Mouse (Mus musculus) liver, adult 2 months (tissue): Measurements from ENCODE around the gene Ddo. TPM values are rescaled to one million over a fixed set of nuclear protein-coding genes. Genes with fewer than 3 reads are reported as not detected.
A peak's percentile ranks its signal among the peaks of the same experiment; 100 is the strongest.

Source experiments
- DNase-seq: peaks from one replicate; pipeline ENCODE4 v3.0.0-alpha.2; 2011; ENCODE audit warnings: low read depth, low spot score; ENCODE audit errors: extremely low read depth
- H3K27ac ChIP-seq: fragments of 200-500 bp; replicated peaks from 2 replicates; pipeline ENCODE4 v1.5.1; 2012; ENCODE audit warnings: low read depth, mild to moderate bottlenecking, control low read depth, inconsistent platforms, low read length; ENCODE audit not compliant: insufficient read depth
- H3K27me3 ChIP-seq: fragments of 200-500 bp; 2 replicates; pipeline ENCODE4 v1.6.1; 2012; ENCODE audit warnings: mild to moderate bottlenecking, moderate library complexity, low read length, inconsistent platforms; ENCODE audit not compliant: control insufficient read depth, insufficient read depth
- H3K36me3 ChIP-seq: fragments of 200-500 bp; 2 replicates; pipeline ENCODE4 v1.6.1; 2012; ENCODE audit warnings: low read length, inconsistent platforms; ENCODE audit not compliant: control insufficient read depth, insufficient read depth
- H3K4me1 ChIP-seq: fragments of 200-500 bp; 2 replicates; pipeline ENCODE4 v1.6.1; 2011; ENCODE audit warnings: low read length; ENCODE audit not compliant: control insufficient read depth, insufficient read depth
- H3K4me3 ChIP-seq: fragments of 200-500 bp; 2 replicates; pipeline ENCODE4 v1.5.1; 2011; ENCODE audit warnings: low read depth, mild to moderate bottlenecking, control low read depth, low read length, moderate library complexity; ENCODE audit not compliant: insufficient read depth
- H3K79me2 ChIP-seq: fragments of 200-500 bp; 2 replicates; pipeline ENCODE4 v1.6.1; 2012; ENCODE audit warnings: inconsistent platforms, mild to moderate bottlenecking, low read length, moderate library complexity; ENCODE audit not compliant: control insufficient read depth, insufficient read depth
- H3K9ac ChIP-seq: fragments of 200-500 bp; 2 replicates; pipeline ENCODE4 v1.6.1; 2012; ENCODE audit warnings: low read depth, mild to moderate bottlenecking, control low read depth, inconsistent platforms, low read length
- CTCF ChIP-seq: fragments of 200-500 bp; IDR thresholded peaks from 2 replicates; pipeline ENCODE4 v1.5.1; 2011; ENCODE audit warnings: low read depth, low read length, control low read depth
- POLR2A ChIP-seq: fragments of 200-500 bp; IDR thresholded peaks from 2 replicates; pipeline ENCODE4 v1.6.1; 2011; ENCODE audit warnings: low read length, control low read depth; ENCODE audit not compliant: insufficient read depth; ENCODE audit errors: extremely low read depth
- WGBS: fragments of 180-500 bp; shearing (Covaris S2); methylation state at CpG from one replicate; pipeline ENCODE4 v1.1.7; 2018; 5-methylcytosine and 5-hydroxymethylcytosine counted together
- polyA plus RNA-seq: library from polyadenylated mRNA; depleted of rRNA; stranded (reverse); fragments of >200 nt; gene quantifications from 2 replicates; pipeline ENCODE4 v1.2.3, GENCODE M21; 2012
- total RNA-seq: library from RNA; depleted of rRNA; stranded (reverse); fragments of >200 nt; gene quantifications from 2 replicates; pipeline ENCODE4 v1.2.3, GENCODE M21; 2014

The Ddo gene
- total and polyA plus RNA-seq, 2 experiments = 19.0 to 21.3 TPM

DNA sequence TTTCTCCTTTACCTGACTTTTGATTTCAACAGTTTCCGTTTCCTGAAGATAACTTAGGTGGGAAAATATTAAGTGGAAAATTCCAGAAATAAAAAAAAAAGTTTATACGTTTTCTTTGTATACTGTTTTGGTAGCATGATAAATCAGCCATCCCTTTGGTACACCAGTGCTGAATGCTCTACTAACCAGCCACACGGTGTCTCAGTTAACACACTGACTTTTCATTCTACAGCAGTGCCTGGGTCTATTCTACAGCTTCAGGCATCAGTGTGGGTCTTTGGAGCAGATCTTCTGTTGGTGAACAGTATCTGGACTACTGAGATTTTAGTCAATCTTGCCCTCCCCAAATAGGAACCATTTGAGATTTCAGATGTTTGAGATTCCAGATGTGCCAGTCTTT, 48.7 kb downstream of the Ddo start:
- Histone ChIP-seq H3K27ac (no peak overlapping the region), H3K4me3 (no peak overlapping the region), H3K4me1 (no peaks in the 10 kb centered on the region), H3K79me2 (no peaks in the 10 kb centered on the region), H3K36me3 (peaks cover 2% of the 10 kb centered on the region; the same call in 1 of the 2 replicates), H3K27me3 (peaks cover 8% of the 10 kb centered on the region; the same call in 1 of the 2 replicates), H3K9ac (no peak overlapping the region)
- no peak for TF ChIP-seq CTCF
- TF ChIP-seq POLR2A = no peak
- DNase-seq = no peak
- WGBS = 73% methylated on average over 3 of the region's 3 CpGs

- H3K4me3 ChIP-seq = no peak overlapping the region
- no peak for TF ChIP-seq CTCF
- TF ChIP-seq POLR2A = no peak
- H3K4me1 ChIP-seq = no peaks in the 10 kb centered on the region
- no peak for DNase-seq
- H3K79me2 ChIP-seq = no peaks in the 10 kb centered on the region
- H3K27me3 ChIP-seq = peaks cover 8% of the 10 kb centered on the region; the same call in 1 of the 2 replicates
- 37% methylated on average over 8 of the region's 8 CpGs for WGBS
- peaks cover 1% of the 10 kb centered on the region; the same call in 1 of the 2 replicates for H3K36me3 ChIP-seq
- no peak overlapping the region for H3K27ac ChIP-seq
- no peak overlapping the region for H3K9ac ChIP-seq
These were observed 52.7 kb downstream of the Ddo start for GRCm38 (mm10) chr10:40682470-40682869.

DNA sequence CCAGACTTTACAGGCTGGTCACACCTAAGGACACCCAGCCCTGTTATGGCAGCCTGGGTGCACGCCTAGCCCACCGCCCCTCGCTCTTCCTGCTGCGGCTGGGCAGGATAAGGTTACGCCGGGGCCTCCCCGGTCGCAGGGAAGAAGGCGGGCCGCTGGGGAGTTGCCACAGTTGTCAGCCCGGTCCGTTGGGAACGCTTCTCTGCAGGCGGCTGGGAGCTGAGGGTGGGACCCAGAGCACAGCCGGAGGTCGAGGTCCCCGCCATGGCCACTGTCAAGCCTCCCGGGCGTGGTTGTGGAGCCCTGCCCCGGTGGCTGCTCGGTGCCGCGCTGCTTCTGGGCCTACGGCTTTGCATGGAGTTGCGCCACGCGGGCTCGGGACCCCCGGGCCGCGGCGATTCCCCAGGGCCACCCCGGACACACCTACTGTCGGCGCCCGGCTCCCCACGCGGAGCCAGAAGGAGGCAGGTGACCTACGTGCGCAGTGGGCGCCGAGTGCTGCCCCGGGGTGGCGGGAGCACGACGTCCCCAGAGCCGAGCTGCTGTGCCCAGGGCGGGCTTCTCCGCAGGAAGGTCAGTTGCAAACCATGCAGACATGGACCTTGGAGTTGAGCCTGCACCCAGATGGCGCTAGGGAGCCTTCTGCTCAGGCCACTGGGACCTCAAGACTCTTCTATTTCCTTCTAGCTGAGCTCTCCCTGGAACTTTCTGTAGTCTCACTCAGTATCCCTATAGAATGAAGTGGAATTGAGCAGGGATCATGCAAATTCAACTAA, 53.5 kb downstream of the Ddo start, which contains the start of gene Mettl24:
TSS of gene Mettl24 (plus strand) at position 191 of the 776 bp plus-strand sequence.
- peak within 1 kb of the TSS; percentile 44 for H3K9ac ChIP-seq
- no peaks in the 10 kb centered on the region for H3K36me3 ChIP-seq
- peak within 1 kb of the TSS; percentile 39; the same call in 1 of the 2 replicates for H3K4me3 ChIP-seq
- H3K79me2 ChIP-seq = no peaks in the 10 kb centered on the region
- TF ChIP-seq POLR2A (no peak), CTCF (peak; percentile 73)
- peaks cover 8% of the 10 kb centered on the region; the same call in 1 of the 2 replicates for H3K27me3 ChIP-seq
- H3K4me1 ChIP-seq = no peaks in the 10 kb centered on the region
- peak; percentile 45 for DNase-seq
- H3K27ac ChIP-seq = no peak within 1 kb of the TSS
- WGBS = 3% methylated on average over 50 of the region's 50 CpGs

DNA sequence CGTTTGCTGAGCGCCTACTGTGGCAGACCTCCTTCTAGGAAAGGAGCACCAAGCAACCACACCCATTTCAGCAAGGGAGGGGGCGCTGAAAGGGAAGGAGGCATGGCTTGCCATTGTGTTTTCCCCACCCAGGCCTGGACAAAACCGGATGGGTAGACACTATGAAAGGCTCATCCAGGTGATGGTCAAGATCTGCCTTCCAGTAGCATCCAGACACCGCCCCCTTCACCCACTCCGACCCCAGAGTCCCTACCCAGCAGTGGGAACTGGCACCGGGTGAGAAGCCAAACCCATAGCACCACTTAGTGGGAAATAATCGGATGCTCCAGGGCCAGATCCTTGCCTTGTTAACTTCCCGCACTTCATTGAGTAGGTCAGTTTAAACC, 54.0 kb downstream of the Ddo start:
- DNase-seq = no peak
- Histone ChIP-seq H3K36me3 (no peaks in the 10 kb centered on the region), H3K79me2 (no peaks in the 10 kb centered on the region), H3K4me3 (no peak overlapping the region), H3K27me3 (peaks cover 8% of the 10 kb centered on the region; the same call in 1 of the 2 replicates), H3K4me1 (no peaks in the 10 kb centered on the region), H3K9ac (no peak overlapping the region), H3K27ac (no peak overlapping the region)
- TF ChIP-seq CTCF (no peak), POLR2A (no peak)
- WGBS = 54% methylated on average over 9 of the region's 9 CpGs

- DNase-seq = no peak
- Histone ChIP-seq H3K9ac (no peak overlapping the region), H3K27ac (no peak overlapping the region), H3K79me2 (no peaks in the 10 kb centered on the region), H3K36me3 (no peaks in the 10 kb centered on the region), H3K27me3 (peaks cover 8% of the 10 kb centered on the region; the same call in 1 of the 2 replicates), H3K4me3 (no peak overlapping the region), H3K4me1 (no peaks in the 10 kb centered on the region)
- WGBS = 89% methylated on average over 7 of the region's 7 CpGs
- TF ChIP-seq POLR2A (no peak), CTCF (no peak)
These were observed 54.5 kb downstream of the Ddo start for GRCm38 (mm10) chr10:40684326-40684725.

- H3K27me3 ChIP-seq = peaks cover 8% of the 10 kb centered on the region; the same call in 1 of the 2 replicates
- no peak overlapping the region for H3K9ac ChIP-seq
- no peaks in the 10 kb centered on the region for H3K4me1 ChIP-seq
- no peak overlapping the region for H3K27ac ChIP-seq
- no peak for DNase-seq
- no peaks in the 10 kb centered on the region for H3K36me3 ChIP-seq
- 45% methylated on average over 8 of the region's 8 CpGs for WGBS
- TF ChIP-seq CTCF = no peak
- TF ChIP-seq POLR2A = no peak
- H3K79me2 ChIP-seq = no peaks in the 10 kb centered on the region
- no peak overlapping the region for H3K4me3 ChIP-seq
These were observed 55.8 kb downstream of the Ddo start for GRCm38 (mm10) chr10:40685641-40686040.
